Mouse (Mus musculus): ENCODE data around the gene Sav1. TPM values are rescaled to one million over a fixed set of nuclear protein-coding genes. Genes with fewer than 3 reads are reported as not detected.

Gene Sav1
- polyA plus RNA-seq, 1 experiment from 2014 or later = 3.2 TPM

DNA sequence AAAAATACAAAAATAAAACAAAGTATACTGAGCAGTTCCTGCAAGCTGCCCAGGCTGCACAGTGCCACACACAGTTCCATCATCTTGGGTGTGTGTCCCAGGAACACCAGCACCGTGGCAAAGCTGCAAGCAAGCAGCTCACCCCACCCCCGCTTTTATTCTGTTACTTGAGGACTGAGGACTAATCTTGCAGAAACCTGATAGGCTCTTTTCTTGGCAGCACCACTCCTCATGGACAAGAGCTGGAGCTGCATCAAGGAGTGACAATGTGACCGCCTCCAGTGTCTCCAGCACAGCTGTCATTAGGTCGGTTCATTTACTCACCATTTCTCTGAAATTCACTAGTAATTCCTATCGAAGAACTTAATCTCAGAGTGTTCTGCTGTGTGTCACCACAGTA lies 18.6 kb downstream of the Sav1 start:
- H3K27me3 ChIP-seq (ENCODE audit: control insufficient read depth, insufficient read depth, low read length) = no peaks in the 10 kb centered on the region
- H3K4me1 ChIP-seq (ENCODE audit: control insufficient read depth, insufficient read depth, low read length) = no peaks in the 10 kb centered on the region
- H3K27ac ChIP-seq (ENCODE audit: low read length) = no peak overlapping the region
- peaks cover 55% of the 10 kb centered on the region for H3K36me3 ChIP-seq (ENCODE audit: control insufficient read depth, insufficient read depth, low read length)
- no peak overlapping the region for H3K4me3 ChIP-seq (ENCODE audit: low read depth, low read length)
- H3K9me3 ChIP-seq (ENCODE audit: control insufficient read depth, low read depth, low read length) = no peaks in the 10 kb centered on the region
- no peak overlapping the region for H3K4me2 ChIP-seq (replicated peaks; ENCODE audit: low read depth, low read length)
- no peak overlapping the region for H3K9ac ChIP-seq (replicated peaks; ENCODE audit: low read depth, low read length)
- no peak for ATAC-seq (ENCODE audit: insufficient number of reproducible peaks, insufficient read depth, low FRiP score, low read depth)
- WGBS = 75% methylated on average over 5 of the region's 5 CpGs

GRCm38 (mm10) chr12:69967112-69967511 lies 19.7 kb downstream of the Sav1 start:
- H3K9ac ChIP-seq (replicated peaks; ENCODE audit: low read depth, low read length) = no peak overlapping the region
- no peak overlapping the region for H3K27ac ChIP-seq (ENCODE audit: low read length)
- peaks cover 59% of the 10 kb centered on the region for H3K36me3 ChIP-seq (ENCODE audit: control insufficient read depth, insufficient read depth, low read length)
- ATAC-seq (ENCODE audit: insufficient number of reproducible peaks, insufficient read depth, low FRiP score, low read depth) = no peak
- no peaks in the 10 kb centered on the region for H3K9me3 ChIP-seq (ENCODE audit: control insufficient read depth, low read depth, low read length)
- 90% methylated on average over 6 of the region's 6 CpGs for WGBS
- H3K27me3 ChIP-seq (ENCODE audit: control insufficient read depth, insufficient read depth, low read length) = no peaks in the 10 kb centered on the region
- H3K4me2 ChIP-seq (replicated peaks; ENCODE audit: low read depth, low read length) = no peak overlapping the region
- H3K4me1 ChIP-seq (ENCODE audit: control insufficient read depth, insufficient read depth, low read length) = no peaks in the 10 kb centered on the region
- H3K4me3 ChIP-seq (ENCODE audit: low read depth, low read length) = no peak overlapping the region

GRCm38 (mm10) chr12:69966071-69966470 lies 20.7 kb downstream of the Sav1 start:
- 82% methylated on average over 5 of the region's 5 CpGs for WGBS
- no peaks in the 10 kb centered on the region for H3K4me1 ChIP-seq (ENCODE audit: control insufficient read depth, insufficient read depth, low read length)
- no peak overlapping the region for H3K4me2 ChIP-seq (replicated peaks; ENCODE audit: low read depth, low read length)
- no peak overlapping the region for H3K4me3 ChIP-seq (ENCODE audit: low read depth, low read length)
- H3K27me3 ChIP-seq (ENCODE audit: control insufficient read depth, insufficient read depth, low read length) = no peaks in the 10 kb centered on the region
- no peak for ATAC-seq (ENCODE audit: insufficient number of reproducible peaks, insufficient read depth, low FRiP score, low read depth)
- H3K9ac ChIP-seq (replicated peaks; ENCODE audit: low read depth, low read length) = no peak overlapping the region
- no peaks in the 10 kb centered on the region for H3K9me3 ChIP-seq (ENCODE audit: control insufficient read depth, low read depth, low read length)
- no peak overlapping the region for H3K27ac ChIP-seq (ENCODE audit: low read length)
- peaks cover 60% of the 10 kb centered on the region for H3K36me3 ChIP-seq (ENCODE audit: control insufficient read depth, insufficient read depth, low read length)

GRCm38 (mm10) chr12:69965644-69966043 lies 21.2 kb downstream of the Sav1 start:
- Histone ChIP-seq H3K4me1 (ENCODE audit: control insufficient read depth, insufficient read depth, low read length) (no peaks in the 10 kb centered on the region), H3K36me3 (ENCODE audit: control insufficient read depth, insufficient read depth, low read length) (peaks cover 58% of the 10 kb centered on the region), H3K9ac (replicated peaks; ENCODE audit: low read depth, low read length) (no peak overlapping the region), H3K27ac (ENCODE audit: low read length) (no peak overlapping the region), H3K4me2 (replicated peaks; ENCODE audit: low read depth, low read length) (no peak overlapping the region), H3K27me3 (ENCODE audit: control insufficient read depth, insufficient read depth, low read length) (no peaks in the 10 kb centered on the region), H3K9me3 (ENCODE audit: control insufficient read depth, low read depth, low read length) (no peaks in the 10 kb centered on the region), H3K4me3 (ENCODE audit: low read depth, low read length) (no peak overlapping the region)
- ATAC-seq (ENCODE audit: insufficient number of reproducible peaks, insufficient read depth, low FRiP score, low read depth) = no peak
- 73% methylated on average over 3 of the region's 3 CpGs for WGBS

- Histone ChIP-seq H3K27ac (ENCODE audit: low read length) (no peak overlapping the region), H3K4me2 (replicated peaks; ENCODE audit: low read depth, low read length) (no peak overlapping the region), H3K27me3 (ENCODE audit: control insufficient read depth, insufficient read depth, low read length) (no peaks in the 10 kb centered on the region), H3K36me3 (ENCODE audit: control insufficient read depth, insufficient read depth, low read length) (peaks cover 44% of the 10 kb centered on the region), H3K9me3 (ENCODE audit: control insufficient read depth, low read depth, low read length) (no peaks in the 10 kb centered on the region), H3K4me3 (ENCODE audit: low read depth, low read length) (no peak overlapping the region), H3K4me1 (ENCODE audit: control insufficient read depth, insufficient read depth, low read length) (no peaks in the 10 kb centered on the region), H3K9ac (replicated peaks; ENCODE audit: low read depth, low read length) (no peak overlapping the region)
- 91% methylated on average over 6 of the region's 6 CpGs for WGBS
- no peak for ATAC-seq (ENCODE audit: insufficient number of reproducible peaks, insufficient read depth, low FRiP score, low read depth)
Observed at GRCm38 (mm10) chr12:69963141-69963540, 23.7 kb downstream of the Sav1 start.

- H3K9me3 ChIP-seq (ENCODE audit: control insufficient read depth, low read depth, low read length) = no peaks in the 10 kb centered on the region
- no peaks in the 10 kb centered on the region for H3K27me3 ChIP-seq (ENCODE audit: control insufficient read depth, insufficient read depth, low read length)
- no peak overlapping the region for H3K4me3 ChIP-seq (ENCODE audit: low read depth, low read length)
- no peak overlapping the region for H3K27ac ChIP-seq (ENCODE audit: low read length)
- H3K4me1 ChIP-seq (ENCODE audit: control insufficient read depth, insufficient read depth, low read length) = no peaks in the 10 kb centered on the region
- peaks cover 38% of the 10 kb centered on the region for H3K36me3 ChIP-seq (ENCODE audit: control insufficient read depth, insufficient read depth, low read length)
- H3K9ac ChIP-seq (replicated peaks; ENCODE audit: low read depth, low read length) = no peak overlapping the region
- 67% methylated on average over 4 of the region's 4 CpGs for WGBS
- ATAC-seq (ENCODE audit: insufficient number of reproducible peaks, insufficient read depth, low FRiP score, low read depth) = no peak
- H3K4me2 ChIP-seq (replicated peaks; ENCODE audit: low read depth, low read length) = no peak overlapping the region
Observed at GRCm38 (mm10) chr12:69962468-69962867, 24.3 kb downstream of the Sav1 start.

DNA sequence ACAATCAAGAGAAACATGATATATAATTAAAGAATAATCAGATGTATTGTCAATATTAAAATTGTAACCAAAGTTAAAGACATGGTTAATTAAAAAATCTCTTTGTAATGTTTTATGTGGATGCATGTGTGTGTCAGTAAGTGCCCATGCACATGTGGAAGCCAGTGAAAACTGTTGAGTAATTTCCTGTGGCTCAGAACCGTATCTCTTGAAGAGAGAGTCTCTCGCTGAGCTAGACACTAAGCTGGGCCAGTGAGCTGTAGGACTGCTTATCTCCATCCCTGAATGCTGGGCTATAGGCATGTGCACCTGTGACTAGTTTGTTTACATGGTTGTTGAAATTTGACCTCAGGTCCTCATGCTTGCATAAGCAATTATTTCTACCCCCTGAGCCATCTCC lies 29.4 kb downstream of the Sav1 start:
- no peak overlapping the region for H3K4me2 ChIP-seq (replicated peaks; ENCODE audit: low read depth, low read length)
- no peaks in the 10 kb centered on the region for H3K9me3 ChIP-seq (ENCODE audit: control insufficient read depth, low read depth, low read length)
- 74% methylated on average over 2 of the region's 2 CpGs for WGBS
- no peak overlapping the region for H3K27ac ChIP-seq (ENCODE audit: low read length)
- no peaks in the 10 kb centered on the region for H3K27me3 ChIP-seq (ENCODE audit: control insufficient read depth, insufficient read depth, low read length)
- H3K36me3 ChIP-seq (ENCODE audit: control insufficient read depth, insufficient read depth, low read length) = peaks cover 15% of the 10 kb centered on the region
- no peaks in the 10 kb centered on the region for H3K4me1 ChIP-seq (ENCODE audit: control insufficient read depth, insufficient read depth, low read length)
- no peak for ATAC-seq (ENCODE audit: insufficient number of reproducible peaks, insufficient read depth, low FRiP score, low read depth)
- H3K4me3 ChIP-seq (ENCODE audit: low read depth, low read length) = no peak overlapping the region
- H3K9ac ChIP-seq (replicated peaks; ENCODE audit: low read depth, low read length) = no peak overlapping the region

GRCm38 (mm10) chr12:69947502-69947901 lies 39.3 kb downstream of the Sav1 start:
- H3K36me3 ChIP-seq (ENCODE audit: control insufficient read depth, insufficient read depth, low read length) = no peaks in the 10 kb centered on the region

GRCm38 (mm10) chr12:69945861-69946260 lies 40.9 kb downstream of the Sav1 start:
- Histone ChIP-seq H3K9me3 (ENCODE audit: control insufficient read depth, low read depth, low read length) (no peaks in the 10 kb centered on the region), H3K4me1 (ENCODE audit: control insufficient read depth, insufficient read depth, low read length) (no peaks in the 10 kb centered on the region), H3K9ac (replicated peaks; ENCODE audit: low read depth, low read length) (no peak overlapping the region), H3K4me2 (replicated peaks; ENCODE audit: low read depth, low read length) (no peak overlapping the region), H3K36me3 (ENCODE audit: control insufficient read depth, insufficient read depth, low read length) (no peaks in the 10 kb centered on the region), H3K27ac (ENCODE audit: low read length) (no peak overlapping the region), H3K4me3 (ENCODE audit: low read depth, low read length) (no peak overlapping the region), H3K27me3 (ENCODE audit: control insufficient read depth, insufficient read depth, low read length) (no peaks in the 10 kb centered on the region)
- ATAC-seq (ENCODE audit: insufficient number of reproducible peaks, insufficient read depth, low FRiP score, low read depth) = no peak
- WGBS = 95% methylated on average over 5 of the region's 5 CpGs

More at GRCm38 (mm10) chr12:69947502-69947901, 39.3 kb downstream of the Sav1 start:
- no peak overlapping the region for H3K9ac ChIP-seq (replicated peaks; ENCODE audit: low read depth, low read length)
- 51% methylated on average over 3 of the region's 3 CpGs for WGBS
- H3K27me3 ChIP-seq (ENCODE audit: control insufficient read depth, insufficient read depth, low read length) = no peaks in the 10 kb centered on the region
- no peak for ATAC-seq (ENCODE audit: insufficient number of reproducible peaks, insufficient read depth, low FRiP score, low read depth)
- H3K9me3 ChIP-seq (ENCODE audit: control insufficient read depth, low read depth, low read length) = no peaks in the 10 kb centered on the region
- no peaks in the 10 kb centered on the region for H3K4me1 ChIP-seq (ENCODE audit: control insufficient read depth, insufficient read depth, low read length)
- H3K4me2 ChIP-seq (replicated peaks; ENCODE audit: low read depth, low read length) = no peak overlapping the region
- no peak overlapping the region for H3K4me3 ChIP-seq (ENCODE audit: low read depth, low read length)
- no peak overlapping the region for H3K27ac ChIP-seq (ENCODE audit: low read length)

Data from stomach, embryonic 14.5 days (tissue).